Mouse (Mus musculus) c-Kit-negative CD71-positive TER-119-positive erythroid progenitor cells, embryonic 14.5 days (primary cell): ENCODE data around the gene Inhbe.
"Not testable (repeated sequence)": the region's sequence is repeated elsewhere in the genome, so short reads cannot be mapped to it uniquely, and the experiment has no call there.

Experiments
- DNase-seq: peaks from one replicate; pipeline ENCODE4 v3.0.0-alpha.2; 2013; ENCODE audit warnings: low read depth, low spot score

The Inhbe gene

GRCm38 (mm10) chr10:127323131-127323855 is 30.9 kb downstream of the Inhbe start:
- no peak for DNase-seq

- DNase-seq, result no peak
These were observed 31.5 kb downstream of the Inhbe start for GRCm38 (mm10) chr10:127322669-127323068.

- no peak for DNase-seq
These were observed 32.0 kb downstream of the Inhbe start for GRCm38 (mm10) chr10:127322178-127322577.

GRCm38 (mm10) chr10:127321621-127322020 is 32.6 kb downstream of the Inhbe start, which contains the start of gene Arhgap9:
Arhgap9 (plus strand) TSS chr10:127321964.
- no peak for DNase-seq

- DNase-seq, result no peak
These were observed 34.2 kb downstream of the Inhbe start for GRCm38 (mm10) chr10:127319969-127320368.

GRCm38 (mm10) chr10:127318009-127318408 is 36.2 kb downstream of the Inhbe start:
- no peak for DNase-seq

GRCm38 (mm10) chr10:127317277-127317676 is 36.9 kb downstream of the Inhbe start:
- no peak for DNase-seq

- not testable (repeated sequence) for DNase-seq
These were observed 39.3 kb downstream of the Inhbe start for GRCm38 (mm10) chr10:127314950-127315349.

- DNase-seq, result not testable (repeated sequence)
These were observed 40.7 kb downstream of the Inhbe start for GRCm38 (mm10) chr10:127313516-127313915.

GRCm38 (mm10) chr10:127312858-127313257 is 41.4 kb downstream of the Inhbe start:
- DNase-seq, result no peak

GRCm38 (mm10) chr10:127312356-127312676 is 41.9 kb downstream of the Inhbe start:
- peak; percentile 91 for DNase-seq

GRCm38 (mm10) chr10:127311476-127312355 is 42.5 kb downstream of the Inhbe start, which contains the start of gene Mars:
Mars (minus strand) TSS chr10:127311786.
- DNase-seq, result peak; percentile 93

GRCm38 (mm10) chr10:127310523-127311475 is 43.4 kb downstream of the Inhbe start:
- DNase-seq, result peak; percentile 46

- not testable (repeated sequence) for DNase-seq
These were observed 45.0 kb downstream of the Inhbe start for GRCm38 (mm10) chr10:127309167-127309566.

GRCm38 (mm10) chr10:127303136-127303535 is 51.1 kb downstream of the Inhbe start:
- DNase-seq, result no peak

- DNase-seq, result no peak
These were observed 53.9 kb downstream of the Inhbe start for GRCm38 (mm10) chr10:127300361-127300760.
